Mouse (Mus musculus) cortical plate, adult 2 months (tissue): ENCODE measurements around the gene Srsf9. TPM values are rescaled to one million over a fixed set of nuclear protein-coding genes. Genes with fewer than 3 reads are reported as not detected.
"Not testable (repeated sequence)": the region's sequence is repeated elsewhere in the genome, so short reads cannot be mapped to it uniquely, and the experiment has no call there.

Source experiments
- H3K27ac ChIP-seq: fragments of 200-500 bp; 2 replicates; pipeline ENCODE4 v1.5.1; 2012; ENCODE audit warnings: low read length, control low read depth, inconsistent platforms; ENCODE audit not compliant: insufficient read depth
- H3K4me1 ChIP-seq: fragments of 200-500 bp; 2 replicates; pipeline ENCODE4 v1.6.1; 2011; ENCODE audit warnings: low read length; ENCODE audit not compliant: control insufficient read depth, insufficient read depth
- H3K4me3 ChIP-seq: fragments of 200-500 bp; 2 replicates; pipeline ENCODE4 v1.5.1; 2011; ENCODE audit warnings: mild to moderate bottlenecking, low read length, control low read depth; ENCODE audit not compliant: insufficient read depth
- CTCF ChIP-seq: fragments of 200-500 bp; IDR thresholded peaks from 2 replicates; pipeline ENCODE4 v1.5.1; 2011; ENCODE audit warnings: mild to moderate bottlenecking, control low read depth, low read length; ENCODE audit not compliant: insufficient read depth; ENCODE audit errors: extremely low read depth
- POLR2A ChIP-seq: fragments of 200-500 bp; IDR thresholded peaks from 2 replicates; pipeline ENCODE4 v1.6.1; 2011; ENCODE audit warnings: mild to moderate bottlenecking, low read length, control low read depth; ENCODE audit not compliant: insufficient read depth; ENCODE audit errors: extremely low read depth
- polyA plus RNA-seq: library from polyadenylated mRNA; depleted of rRNA; stranded (reverse); fragments of >200 nt; gene quantifications from 2 replicates; pipeline ENCODE4 v1.2.3, GENCODE M21; 2012; rRNA removed

The Srsf9 gene
- polyA plus RNA-seq, 1 experiment, result 53.5 TPM

DNA sequence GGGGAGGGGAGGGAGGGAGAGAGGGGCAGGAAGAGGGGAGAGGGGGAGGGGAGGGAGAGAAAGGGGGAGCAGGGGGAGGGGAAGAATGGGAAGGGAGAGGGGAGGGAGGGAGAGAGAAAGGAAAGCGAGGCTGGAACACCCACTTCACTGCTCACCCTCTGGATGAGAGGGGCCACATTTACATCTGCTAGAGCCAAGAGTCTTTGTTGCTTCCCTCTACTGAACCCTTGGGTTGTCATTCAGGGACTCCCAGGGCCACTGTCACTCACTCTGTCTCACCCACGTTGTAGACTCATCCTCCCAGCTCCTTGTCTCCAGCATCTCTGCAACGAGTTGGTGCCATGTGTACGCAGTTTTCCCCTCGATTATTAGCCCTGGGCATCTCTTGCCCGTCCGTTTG, 35.2 kb downstream of the Srsf9 start:
- peaks cover 4% of the 10 kb centered on the region for H3K4me1 ChIP-seq
- TF ChIP-seq POLR2A (no peak), CTCF (no peak)
- no peak overlapping the region for H3K27ac ChIP-seq
- no peak overlapping the region for H3K4me3 ChIP-seq

DNA sequence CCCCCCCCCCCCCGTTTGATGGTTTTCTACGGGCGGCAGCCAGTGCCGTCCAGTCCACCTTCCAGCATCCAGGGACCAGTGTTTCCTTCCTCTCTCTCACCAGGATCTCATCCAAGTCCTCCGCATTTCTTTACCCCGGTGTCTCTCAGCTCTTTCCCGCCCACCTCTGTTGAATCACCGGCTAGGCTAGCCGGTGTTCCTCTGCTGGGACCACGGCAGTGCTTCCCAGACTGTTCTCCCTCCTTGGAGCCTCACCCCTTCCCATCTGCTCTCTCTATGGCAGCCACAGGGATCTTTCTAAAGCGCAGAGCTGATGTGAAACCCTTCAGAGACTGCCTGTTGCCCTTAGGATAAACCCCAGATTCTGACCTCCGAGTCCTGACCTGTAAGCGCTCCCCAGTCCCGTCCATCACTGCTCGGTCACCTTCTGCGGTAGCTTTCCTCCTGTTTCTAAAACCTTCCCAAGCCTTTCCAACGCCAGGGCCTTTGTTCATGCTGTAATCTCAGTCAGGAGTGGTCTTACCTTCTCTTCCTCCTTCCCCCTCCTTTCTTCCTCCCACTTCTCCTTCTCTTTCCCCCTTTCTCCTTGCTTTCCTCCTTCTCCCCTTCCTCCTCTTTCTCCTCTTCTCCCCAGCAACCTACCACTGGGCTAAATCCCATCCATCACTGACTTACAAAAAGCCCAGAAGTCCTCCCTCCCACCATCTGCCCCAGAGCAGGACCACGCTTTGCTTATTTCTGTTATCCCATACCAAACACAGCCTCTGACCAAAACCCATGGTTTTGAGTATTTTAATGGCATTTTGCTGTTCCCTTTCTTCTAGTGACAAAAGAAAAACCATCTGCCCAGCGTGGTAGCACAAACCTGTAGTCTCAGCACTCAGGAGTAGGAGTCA, 36.1 kb downstream of the Srsf9 start:
- TF ChIP-seq CTCF, result no peak
- no peak overlapping the region for H3K4me3 ChIP-seq
- peaks cover 4% of the 10 kb centered on the region for H3K4me1 ChIP-seq
- 0 out of 2 replicates have a peak overlapping the region, but pooled peaks have one; percentile 11 for H3K27ac ChIP-seq

DNA sequence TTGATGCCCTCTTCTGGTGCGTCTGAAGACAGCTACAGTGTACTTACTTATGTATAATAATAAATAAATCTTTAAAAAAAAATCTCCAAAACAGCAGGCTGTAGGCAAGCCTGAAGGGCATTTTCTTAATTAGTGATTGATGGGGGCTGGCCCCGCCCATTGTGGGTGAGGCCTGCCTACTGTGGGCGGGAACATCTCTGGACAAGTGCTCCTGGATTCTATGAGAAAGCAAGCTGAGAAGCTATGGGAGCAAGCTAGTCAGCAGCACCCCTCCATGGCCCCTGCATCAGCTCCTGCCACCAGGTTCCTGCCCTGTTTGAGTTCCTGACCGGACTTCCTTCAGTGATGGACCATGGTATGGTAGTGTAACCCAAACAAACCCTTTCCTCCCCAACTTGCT, 37.8 kb downstream of the Srsf9 start:
- peaks cover 4% of the 10 kb centered on the region for H3K4me1 ChIP-seq
- H3K4me3 ChIP-seq, result no peak overlapping the region
- H3K27ac ChIP-seq, result no peak overlapping the region
- TF ChIP-seq CTCF (no peak), POLR2A (no peak)

DNA sequence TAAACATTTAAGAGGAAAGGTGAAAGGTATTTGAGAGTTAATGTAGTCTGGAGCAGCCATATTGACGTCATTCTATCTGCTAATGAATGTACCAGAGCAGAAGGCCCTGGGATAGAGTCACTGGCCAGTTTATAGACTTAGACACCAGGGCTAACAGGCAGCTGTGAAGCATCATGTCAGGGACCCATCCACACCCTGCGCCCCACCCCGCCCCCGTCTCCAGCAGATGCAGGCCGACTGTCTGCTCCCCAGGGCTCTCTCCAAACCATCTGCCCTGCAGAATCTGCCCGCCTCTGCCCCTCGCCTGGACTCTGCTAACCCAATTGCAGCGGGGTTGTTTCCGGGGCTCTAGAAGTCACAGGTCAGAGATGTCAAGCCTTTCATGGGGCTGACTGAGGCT, 44.8 kb downstream of the Srsf9 start:
- Histone ChIP-seq H3K27ac (no peak overlapping the region), H3K4me1 (no peaks in the 10 kb centered on the region), H3K4me3 (no peak overlapping the region)
- TF ChIP-seq POLR2A (no peak), CTCF (no peak)

DNA sequence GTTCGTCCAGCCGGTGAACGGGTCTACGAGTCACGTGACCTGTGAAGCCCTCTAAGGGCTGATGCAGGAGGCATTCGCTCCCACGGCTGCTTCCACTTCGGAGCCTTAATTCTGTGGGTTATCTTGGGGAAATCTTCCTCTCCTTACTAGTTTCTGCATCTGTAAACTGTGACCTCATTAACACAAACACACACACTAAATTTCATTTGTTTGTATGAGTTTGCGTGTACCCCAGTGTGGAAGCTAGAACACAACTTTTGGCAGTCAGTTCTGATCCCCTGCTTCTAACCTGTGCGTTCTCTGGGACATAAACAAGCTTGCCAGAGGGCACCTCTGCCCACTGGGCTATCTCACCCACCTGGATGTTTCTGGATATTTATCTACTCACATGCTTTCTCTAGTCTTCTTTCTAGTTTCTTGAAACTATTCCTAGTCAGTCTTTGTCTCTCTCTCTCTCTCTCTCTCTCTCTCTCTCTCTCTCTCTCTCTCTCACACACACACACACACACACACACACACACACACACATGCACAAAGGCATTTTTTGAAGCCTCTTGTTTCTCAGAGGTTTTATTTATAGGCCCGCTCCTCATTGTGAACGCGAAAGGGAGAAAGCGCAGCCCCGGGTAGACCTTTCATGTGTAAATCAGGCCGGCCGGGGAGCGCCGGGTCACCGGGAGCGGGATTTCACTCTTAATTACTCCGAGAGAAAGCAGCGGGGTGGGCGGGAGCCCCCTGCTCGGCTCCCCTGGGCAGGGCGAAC, 46.6 kb downstream of the Srsf9 start:
- H3K27ac ChIP-seq, result no peak overlapping the region
- TF ChIP-seq POLR2A, result no peak
- TF ChIP-seq CTCF, result no peak
- H3K4me3 ChIP-seq, result no peak overlapping the region
- no peaks in the 10 kb centered on the region for H3K4me1 ChIP-seq

DNA sequence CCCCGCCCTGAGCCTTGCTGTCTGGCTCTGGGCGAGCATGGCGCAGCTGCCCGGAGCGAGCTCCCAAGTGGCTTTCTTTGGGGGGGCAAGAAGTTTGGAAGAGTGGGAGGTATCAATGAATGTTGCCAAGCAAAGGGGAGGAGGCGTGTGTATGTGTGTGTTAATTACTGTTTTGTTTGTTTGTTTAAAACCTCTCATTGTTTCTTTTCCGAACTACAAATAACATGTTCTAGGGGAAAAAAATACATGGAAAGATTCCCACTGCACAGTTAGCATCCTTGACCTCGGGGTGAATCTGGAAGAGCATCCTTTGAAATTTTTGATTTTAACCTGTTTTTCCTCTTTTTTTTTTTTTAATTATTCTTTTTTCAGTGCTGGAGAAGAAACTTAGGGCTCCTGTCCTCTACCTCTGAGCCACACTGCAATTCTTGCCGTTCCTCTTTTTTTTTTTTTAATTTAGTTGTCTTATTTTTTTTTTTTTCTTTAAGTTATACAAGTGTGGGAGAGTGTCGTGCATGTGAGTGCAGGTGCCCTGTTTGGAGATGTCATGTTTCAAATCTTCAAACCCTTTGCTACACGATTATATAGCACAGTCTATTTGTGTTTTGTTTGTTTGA, 47.3 kb downstream of the Srsf9 start:
- Histone ChIP-seq H3K4me1 (no peaks in the 10 kb centered on the region), H3K4me3 (no peak overlapping the region), H3K27ac (no peak overlapping the region)
- TF ChIP-seq POLR2A, result no peak

DNA sequence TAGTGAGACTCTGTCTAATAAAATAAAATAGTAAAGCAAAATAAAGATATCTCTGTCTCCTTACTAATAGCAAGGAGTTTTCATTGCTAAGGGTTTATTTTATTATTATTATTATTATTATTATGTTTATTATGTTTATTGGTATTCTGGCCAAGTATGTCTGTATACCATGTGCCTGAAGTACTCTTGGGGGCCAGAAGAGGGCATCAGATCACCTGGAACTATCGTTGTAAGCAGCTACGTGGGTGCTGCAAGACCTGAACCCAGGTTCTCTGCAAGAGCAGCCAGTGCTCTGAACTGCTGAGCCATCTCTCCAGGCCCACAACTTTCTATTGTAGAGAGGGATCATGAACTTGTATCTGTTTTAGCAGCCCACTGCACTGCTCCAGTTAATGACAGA, 48.5 kb downstream of the Srsf9 start:
- Histone ChIP-seq H3K4me1 (no peaks in the 10 kb centered on the region), H3K27ac (no peak overlapping the region), H3K4me3 (no peak overlapping the region)
- TF ChIP-seq CTCF, result no peak
- TF ChIP-seq POLR2A, result no peak

DNA sequence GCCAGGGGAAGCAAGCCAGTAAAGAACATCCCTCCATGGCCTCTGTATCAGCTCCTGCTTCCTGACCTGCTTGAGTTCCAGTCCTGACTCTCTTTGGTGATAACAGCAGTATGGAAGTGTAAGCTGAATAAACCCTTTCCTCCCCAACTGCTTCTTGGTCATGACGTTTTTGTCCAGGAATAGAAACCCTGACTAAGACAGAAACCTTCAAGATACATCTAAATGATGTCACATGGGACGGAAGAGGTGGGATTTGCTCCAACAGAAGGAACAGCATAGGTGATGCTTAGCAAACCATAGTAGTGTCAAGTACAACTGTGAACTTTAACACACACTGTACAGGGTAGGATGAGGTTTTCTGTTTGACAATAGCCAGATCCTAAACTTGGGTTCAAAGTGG, 51.9 kb downstream of the Srsf9 start:
- H3K27ac ChIP-seq, H3K4me1 ChIP-seq, H3K4me3 ChIP-seq: not testable (repeated sequence)

Other genes with a start within 250 kb of the Srsf9 start
- gene Gm10401, start 228.9 kb upstream of the Srsf9 start, polyA plus RNA-seq, result not detected in 2 replicates
- gene Acads, start 207.8 kb upstream of the Srsf9 start, polyA plus RNA-seq, result 12.7 and 12.8 TPM in 2 replicates
- 24.8 and 26.2 TPM in 2 replicates for gene Unc119b, start 192.2 kb upstream of the Srsf9 start, polyA plus RNA-seq
- gene Mlec, start 169.0 kb upstream of the Srsf9 start, polyA plus RNA-seq, result 74.6 and 78.6 TPM in 2 replicates
- 444 and 462 TPM in 2 replicates for gene Cabp1, start 132.8 kb upstream of the Srsf9 start, polyA plus RNA-seq
- 193 and 195 TPM in 2 replicates for gene Pop5, start 91.3 kb upstream of the Srsf9 start, polyA plus RNA-seq
- 177 and 181 TPM in 2 replicates for gene Rnf10, start 54.3 kb upstream of the Srsf9 start, polyA plus RNA-seq
- 31.3 and 31.8 TPM in 2 replicates for gene Coq5, start 47.5 kb upstream of the Srsf9 start, polyA plus RNA-seq
- 753 and 867 TPM in 2 replicates for gene Dynll1, start 26.2 kb upstream of the Srsf9 start, polyA plus RNA-seq
- gene Gatc, start 14.0 kb downstream of the Srsf9 start, polyA plus RNA-seq, result 28.8 and 31.1 TPM in 2 replicates
- gene Triap1, start 14.0 kb downstream of the Srsf9 start, polyA plus RNA-seq, result 26.3 and 27.8 TPM in 2 replicates
- 2,613 and 2,894 TPM in 2 replicates for gene Cox6a1, start 21.8 kb downstream of the Srsf9 start, polyA plus RNA-seq
- 43.8 and 44.3 TPM in 2 replicates for gene Msi1, start 102.4 kb downstream of the Srsf9 start, polyA plus RNA-seq
- not detected in 2 replicates for gene Pla2g1b, start 139.1 kb downstream of the Srsf9 start, polyA plus RNA-seq
- 89.5 and 107 TPM in 2 replicates for gene Sirt4, start 157.5 kb downstream of the Srsf9 start, polyA plus RNA-seq
- 41.6 and 45.3 TPM in 2 replicates for gene Pxn, start 179.5 kb downstream of the Srsf9 start, polyA plus RNA-seq
- gene Rplp0, start 232.3 kb downstream of the Srsf9 start, polyA plus RNA-seq, result 493 and 494 TPM in 2 replicates
- gene Gcn1l1, start 238.1 kb downstream of the Srsf9 start, polyA plus RNA-seq, result 36.0 and 38.2 TPM in 2 replicates